Mouse (Mus musculus) heart, embryonic 11.5 days (tissue): ENCODE measurements at regions not wholly inside any gene's neighbourhood (a gene's known extent, or its start where the extent isn't known, plus 50 kb on each side); places are given as distances from the start of the nearest gene placed in this dataset.

Experiments used
- ATAC-seq: fragments of 200-750 bp; cut with Nextera tagmentation; replicated peaks from 2 replicates; pipeline ENCODE4 v1.8.0; 2017; ENCODE audit warnings: moderate library complexity; ENCODE audit not compliant: insufficient number of reproducible peaks, low FRiP score, low TSS enrichment
- H3K27ac ChIP-seq: fragments of 300-500 bp; sonication (generic); 2 replicates; pipeline ENCODE4 v1.5.1; 2014; ENCODE audit warnings: mild to moderate bottlenecking, low read depth, low read length
- H3K27me3 ChIP-seq: fragments of 300-500 bp; sonication (generic); 2 replicates; pipeline ENCODE4 v1.6.1; 2014; ENCODE audit warnings: mild to moderate bottlenecking, low read length, mixed read lengths; ENCODE audit not compliant: control insufficient read depth, insufficient read depth
- H3K36me3 ChIP-seq: fragments of 300-500 bp; sonication (generic); 2 replicates; pipeline ENCODE4 v1.6.1; 2014; ENCODE audit warnings: mild to moderate bottlenecking, low read length, moderate library complexity, mixed read lengths; ENCODE audit not compliant: control insufficient read depth, insufficient read depth
- H3K4me1 ChIP-seq: fragments of 300-500 bp; sonication (generic); 2 replicates; pipeline ENCODE4 v1.6.1; 2014; ENCODE audit warnings: low read length; ENCODE audit not compliant: control insufficient read depth, insufficient read depth
- H3K4me2 ChIP-seq: fragments of 300-500 bp; sonication (generic); 2 replicates; pipeline ENCODE4 v1.6.1; 2014; ENCODE audit warnings: mild to moderate bottlenecking, moderate library complexity
- H3K4me3 ChIP-seq: fragments of 300-500 bp; sonication (generic); 2 replicates; pipeline ENCODE4 v1.5.1; 2014; ENCODE audit warnings: low read depth, low read length
- H3K9ac ChIP-seq: fragments of 300-500 bp; sonication (generic); 2 replicates; pipeline ENCODE4 v1.6.1; 2014; ENCODE audit warnings: mild to moderate bottlenecking, low read depth, low read length, moderate library complexity
- H3K9me3 ChIP-seq: fragments of 300-500 bp; sonication (generic); replicated peaks from 2 replicates; pipeline ENCODE4 v1.6.1; 2016; ENCODE audit warnings: low read length; ENCODE audit not compliant: control insufficient read depth
- WGBS: fragments of 180-500 bp; shearing (Covaris S2); extraction: QIAGEN DNeasy Blood & Tissue Kit; methylation state at CpG from one replicate; pipeline ENCODE4 v1.1.7; 2014; ENCODE audit not compliant: insufficient replicate concordance; 5-methylcytosine and 5-hydroxymethylcytosine counted together

- Histone ChIP-seq H3K9ac (no peak overlapping the region), H3K4me3 (no peak overlapping the region), H3K27ac (peak overlapping the region; percentile 60; the same call in 1 of the 2 replicates), H3K36me3 (no peaks in the 10 kb centered on the region), H3K9me3 (no peaks in the 10 kb centered on the region), H3K4me2 (no peak overlapping the region), H3K4me1 (peaks cover 18% of the 10 kb centered on the region), H3K27me3 (no peaks in the 10 kb centered on the region)
- ATAC-seq = no peak
- WGBS = 30% methylated on average over 3 of the region's 3 CpGs
Measured at GRCm38 (mm10) chr2:27812946-27813345, 73.3 kb upstream of the Col5a1 start.

- Histone ChIP-seq H3K9ac (no peak overlapping the region), H3K4me3 (no peak overlapping the region), H3K27ac (peak overlapping the region; percentile 60), H3K36me3 (no peaks in the 10 kb centered on the region), H3K27me3 (no peaks in the 10 kb centered on the region), H3K9me3 (no peaks in the 10 kb centered on the region), H3K4me1 (peaks cover 18% of the 10 kb centered on the region), H3K4me2 (no peak overlapping the region)
- 19% methylated on average over 6 of the region's 6 CpGs for WGBS
- ATAC-seq = 0 out of 2 replicates have a peak, but pooled peaks have one; percentile 52
Measured at GRCm38 (mm10) chr2:27813370-27813769, 72.9 kb upstream of the Col5a1 start.

GRCm38 (mm10) chr2:27818656-27819055, 67.6 kb upstream of the Col5a1 start:
- 43% methylated on average over 4 of the region's 4 CpGs for WGBS

GRCm38 (mm10) chr2:27826826-27827225, 59.4 kb upstream of the Col5a1 start:
- Histone ChIP-seq H3K4me3 (no peak overlapping the region), H3K4me1 (peaks cover 24% of the 10 kb centered on the region), H3K9ac (no peak overlapping the region), H3K27ac (no peak overlapping the region), H3K4me2 (no peak overlapping the region), H3K36me3 (no peaks in the 10 kb centered on the region), H3K27me3 (no peaks in the 10 kb centered on the region), H3K9me3 (no peaks in the 10 kb centered on the region)
- no peak for ATAC-seq
- 74% methylated on average over 2 of the region's 2 CpGs for WGBS

More at GRCm38 (mm10) chr2:27818656-27819055, 67.6 kb upstream of the Col5a1 start:
- Histone ChIP-seq H3K27ac (no peak overlapping the region), H3K4me1 (peaks cover 5% of the 10 kb centered on the region), H3K27me3 (no peaks in the 10 kb centered on the region), H3K9me3 (no peaks in the 10 kb centered on the region; the same call in 1 of the 2 replicates), H3K36me3 (no peaks in the 10 kb centered on the region), H3K9ac (no peak overlapping the region), H3K4me3 (no peak overlapping the region), H3K4me2 (no peak overlapping the region)
- ATAC-seq = no peak

- H3K9ac ChIP-seq = no peak overlapping the region
- H3K4me2 ChIP-seq = no peak overlapping the region
- H3K27me3 ChIP-seq = no peaks in the 10 kb centered on the region
- H3K36me3 ChIP-seq = no peaks in the 10 kb centered on the region
- no peaks in the 10 kb centered on the region for H3K9me3 ChIP-seq
- peaks cover 24% of the 10 kb centered on the region for H3K4me1 ChIP-seq
- WGBS = 76% methylated on average over 5 of the region's 5 CpGs
- no peak overlapping the region for H3K4me3 ChIP-seq
- no peak overlapping the region; the same call in 1 of the 2 replicates for H3K27ac ChIP-seq
- ATAC-seq = no peak
Measured at GRCm38 (mm10) chr2:27827582-27827981, 58.6 kb upstream of the Col5a1 start.

- Histone ChIP-seq H3K27ac (no peak overlapping the region), H3K4me3 (no peak overlapping the region)
- WGBS = 77% methylated on average over 6 of the region's 6 CpGs
Measured at GRCm38 (mm10) chr2:27828237-27828636, 58.0 kb upstream of the Col5a1 start.

GRCm38 (mm10) chr2:27829551-27829950, 56.7 kb upstream of the Col5a1 start:
- Histone ChIP-seq H3K4me1 (peaks cover 30% of the 10 kb centered on the region), H3K4me2 (no peak overlapping the region), H3K4me3 (no peak overlapping the region), H3K27ac (no peak overlapping the region), H3K27me3 (no peaks in the 10 kb centered on the region), H3K36me3 (no peaks in the 10 kb centered on the region), H3K9ac (no peak overlapping the region), H3K9me3 (no peaks in the 10 kb centered on the region)
- no peak for ATAC-seq
- 59% methylated on average over 5 of the region's 5 CpGs for WGBS

More at GRCm38 (mm10) chr2:27828237-27828636, 58.0 kb upstream of the Col5a1 start:
- no peaks in the 10 kb centered on the region for H3K9me3 ChIP-seq
- H3K9ac ChIP-seq = no peak overlapping the region
- ATAC-seq = no peak
- H3K4me2 ChIP-seq = no peak overlapping the region
- no peaks in the 10 kb centered on the region for H3K36me3 ChIP-seq
- H3K4me1 ChIP-seq = peaks cover 24% of the 10 kb centered on the region
- no peaks in the 10 kb centered on the region for H3K27me3 ChIP-seq

- Histone ChIP-seq H3K9ac (no peak overlapping the region), H3K36me3 (no peaks in the 10 kb centered on the region), H3K4me3 (no peak overlapping the region), H3K27me3 (no peaks in the 10 kb centered on the region), H3K9me3 (no peaks in the 10 kb centered on the region), H3K27ac (no peak overlapping the region), H3K4me1 (peaks cover 26% of the 10 kb centered on the region), H3K4me2 (no peak overlapping the region)
- no peak for ATAC-seq
- 77% methylated on average over 4 of the region's 4 CpGs for WGBS
Measured at GRCm38 (mm10) chr2:27834971-27835370, 51.3 kb upstream of the Col5a1 start.

GRCm38 (mm10) chr2:27835758-27836460, 50.3 kb upstream of the Col5a1 start:
- no peak overlapping the region; the same call in 1 of the 2 replicates for H3K4me2 ChIP-seq
- H3K9me3 ChIP-seq = no peaks in the 10 kb centered on the region
- H3K4me3 ChIP-seq = no peak overlapping the region
- H3K9ac ChIP-seq = no peak overlapping the region
- H3K27me3 ChIP-seq = no peaks in the 10 kb centered on the region
- 19% methylated on average over 10 of the region's 10 CpGs for WGBS
- peaks cover 26% of the 10 kb centered on the region for H3K4me1 ChIP-seq
- H3K36me3 ChIP-seq = no peaks in the 10 kb centered on the region
- peak overlapping the region; percentile 82 for H3K27ac ChIP-seq
- ATAC-seq = peak; percentile 74
